Mouse (Mus musculus) CH12.LX (cell line): ENCODE data around the gene Fgf16. TPM values are rescaled to one million over a fixed set of nuclear protein-coding genes. Genes with fewer than 3 reads are reported as not detected.

Source experiments
- DNase-seq: peaks from one replicate; pipeline ENCODE4 v3.0.0-alpha.2; 2013; ENCODE audit errors: extremely low read depth
- H3K27ac ChIP-seq: 2 replicates; pipeline ENCODE4 v1.5.1; 2012; ENCODE audit warnings: low read depth, mild to moderate bottlenecking, control low read depth, moderate library complexity; ENCODE audit not compliant: insufficient read depth
- H3K27me3 ChIP-seq: replicated peaks from 2 replicates; pipeline ENCODE3; 2012; ENCODE audit warnings: inconsistent platforms
- H3K36me3 ChIP-seq, 2 experiments: replicated peaks in 1 of 2; 2 replicates each; pipeline versions ENCODE3 to v1.6.1; 2012; ENCODE audit warnings: inconsistent platforms in 1 of 2, low read length in 1 of 2, mild to moderate bottlenecking in 1 of 2, mixed read lengths in 1 of 2, moderate library complexity in 1 of 2; ENCODE audit not compliant: control insufficient read depth in 1 of 2, insufficient read depth in 1 of 2
- H3K4me1 ChIP-seq, 2 experiments: 2 replicates each; pipeline ENCODE4 v1.6.1; 2012; ENCODE audit warnings: inconsistent platforms in 1 of 2, moderate library complexity in 1 of 2; ENCODE audit not compliant: insufficient read depth in 2 of 2, control insufficient read depth in 1 of 2
- H3K4me2 ChIP-seq: 2 replicates; pipeline ENCODE4 v1.6.1; 2012; ENCODE audit warnings: low read depth, mild to moderate bottlenecking, control low read depth; ENCODE audit not compliant: poor library complexity, insufficient read depth, severe bottlenecking
- H3K4me3 ChIP-seq, 3 experiments: fragments of 150-350 bp in 1 of 3; sonication (generic) in 1 of 3; replicated peaks in 1 of 3; 2 replicates each; pipeline versions ENCODE3 to v1.5.1; 2011 to 2012; ENCODE audit warnings: low read depth in 2 of 3, low read length in 2 of 3, mild to moderate bottlenecking in 2 of 3, moderate library complexity in 2 of 3, control low read depth in 1 of 3, improper control_type of control experiment in 1 of 3, inconsistent platforms in 1 of 3, mixed read lengths in 1 of 3; ENCODE audit not compliant: poor library complexity in 1 of 3
- H3K79me2 ChIP-seq: replicated peaks from 2 replicates; pipeline ENCODE4 v1.6.1; 2012; ENCODE audit warnings: mild to moderate bottlenecking, moderate library complexity; ENCODE audit not compliant: control insufficient read depth, poor library complexity, insufficient read depth, severe bottlenecking; ENCODE audit errors: extremely low read depth
- H3K9ac ChIP-seq: 2 replicates; pipeline ENCODE4 v1.6.1; 2012; ENCODE audit warnings: low read depth, mild to moderate bottlenecking, control low read depth, moderate library complexity; ENCODE audit not compliant: insufficient read depth
- H3K9me3 ChIP-seq: replicated peaks from 2 replicates; pipeline ENCODE3; 2012; ENCODE audit warnings: low read length, inconsistent platforms, mixed read lengths
- CHD1 ChIP-seq: IDR thresholded peaks from 2 replicates; pipeline ENCODE4 v1.6.1; 2012; ENCODE audit warnings: low read depth, low read length, improper control_type of control experiment, inconsistent platforms
- CHD2 ChIP-seq: IDR thresholded peaks from 2 replicates; pipeline ENCODE4 v1.6.1; 2011; ENCODE audit warnings: low read length, improper control_type of control experiment
- EP300 ChIP-seq: IDR thresholded peaks from 2 replicates; pipeline ENCODE4 v1.6.1; 2011; ENCODE audit warnings: low read length, improper control_type of control experiment
- GABPA ChIP-seq: IDR thresholded peaks from 2 replicates; pipeline ENCODE4 v1.6.1; 2012; ENCODE audit warnings: low read depth, low read length, improper control_type of control experiment, inconsistent platforms; ENCODE audit not compliant: insufficient replicate concordance
- HCFC1 ChIP-seq: IDR thresholded peaks from 2 replicates; pipeline ENCODE4 v1.6.1; 2012; ENCODE audit warnings: low read depth, mild to moderate bottlenecking, inconsistent platforms, low read length, improper control_type of control experiment
- IRF4 ChIP-seq: IDR thresholded peaks from 2 replicates; pipeline ENCODE4 v1.6.1; 2014; ENCODE audit warnings: low read depth, mild to moderate bottlenecking, inconsistent platforms, low read length, improper control_type of control experiment
- JUND ChIP-seq: conservative IDR thresholded peaks from 2 replicates; pipeline ENCODE4 v1.6.1; 2011; ENCODE audit warnings: low read depth, low read length, improper control_type of control experiment
- KAT2A ChIP-seq: IDR thresholded peaks from 2 replicates; pipeline ENCODE4 v1.6.1; 2012; ENCODE audit warnings: low read length, improper control_type of control experiment, inconsistent platforms; ENCODE audit not compliant: insufficient replicate concordance
- MAFK ChIP-seq: IDR thresholded peaks from 2 replicates; pipeline ENCODE4 v1.6.1; 2011; ENCODE audit warnings: low read length, improper control_type of control experiment; ENCODE audit not compliant: insufficient replicate concordance
- MAX ChIP-seq: IDR thresholded peaks from 2 replicates; pipeline ENCODE4 v1.6.1; 2011; ENCODE audit warnings: low read length, improper control_type of control experiment
- NELFE ChIP-seq: IDR thresholded peaks from 2 replicates; pipeline ENCODE4 v1.6.1; 2011; ENCODE audit warnings: low read depth, low read length, improper control_type of control experiment
- POLR2AphosphoS2 ChIP-seq: IDR thresholded peaks from 2 replicates; pipeline ENCODE4 v1.6.1; 2011; ENCODE audit warnings: low read depth, low read length, improper control_type of control experiment
- RCOR1 ChIP-seq: conservative IDR thresholded peaks from 2 replicates; pipeline ENCODE4 v1.6.1; 2012; ENCODE audit warnings: low read depth, mild to moderate bottlenecking, inconsistent platforms, low read length, improper control_type of control experiment
- SMC3 ChIP-seq: IDR thresholded peaks from 2 replicates; pipeline ENCODE4 v1.6.1; 2011; ENCODE audit warnings: low read depth, low read length, improper control_type of control experiment
- TBP ChIP-seq: conservative IDR thresholded peaks from 2 replicates; pipeline ENCODE4 v1.6.1; 2011; ENCODE audit warnings: low read depth, low read length, improper control_type of control experiment
- TCF12 ChIP-seq: IDR thresholded peaks from 2 replicates; pipeline ENCODE4 v1.6.1; 2014; ENCODE audit warnings: low read depth, mild to moderate bottlenecking, inconsistent platforms, low read length, improper control_type of control experiment
- UBTF ChIP-seq: IDR thresholded peaks from 2 replicates; pipeline ENCODE4 v1.6.1; 2012; ENCODE audit warnings: low read depth, mild to moderate bottlenecking, inconsistent platforms, low read length, improper control_type of control experiment, moderate library complexity
- USF2 ChIP-seq: conservative IDR thresholded peaks from 2 replicates; pipeline ENCODE4 v1.6.1; 2011; ENCODE audit warnings: low read depth, low read length, improper control_type of control experiment
- ZC3H11A ChIP-seq: IDR thresholded peaks from 2 replicates; pipeline ENCODE4 v1.6.1; 2012; ENCODE audit warnings: low read depth, mild to moderate bottlenecking, inconsistent platforms, low read length, improper control_type of control experiment
- ZKSCAN1 ChIP-seq: IDR thresholded peaks from 2 replicates; pipeline ENCODE4 v1.6.1; 2012; ENCODE audit warnings: low read depth, inconsistent platforms, low read length, improper control_type of control experiment, borderline replicate concordance
- ZMIZ1 ChIP-seq: IDR thresholded peaks from 2 replicates; pipeline ENCODE4 v1.6.1; 2012; ENCODE audit warnings: low read depth, mild to moderate bottlenecking, inconsistent platforms, low read length, improper control_type of control experiment
- ZNF384 ChIP-seq: IDR thresholded peaks from 2 replicates; pipeline ENCODE4 v1.6.1; 2012; ENCODE audit warnings: low read depth, low read length, improper control_type of control experiment, inconsistent platforms
- dilution Hi-C: fragments of 300-500 bp; cut with MboI; formaldehyde crosslinking; loops from 2 replicates; pipeline ENCODE4 v1.14.3; 2020; ENCODE audit warnings: low sequenced_read_pairs; ENCODE audit not compliant: extremely low pct_unique_long_range_greater_than_20kb, extremely low pct_ligation_motif_present
- in situ Hi-C: fragments of 300-500 bp; cut with MboI; formaldehyde crosslinking; loops from 3 replicates; pipeline ENCODE4 v1.14.3; 2019; ENCODE audit warnings: low sequenced_read_pairs, low pct_ligation_motif_present, low pct_unique_long_range_greater_than_20kb, mixed read lengths
- polyA plus RNA-seq: library from polyadenylated mRNA; unstranded; fragments of >175 nt; gene quantifications from 2 replicates; pipeline ENCODE4 v1.2.1, GENCODE M21; 2012; ENCODE audit warnings: low read depth; ENCODE audit not compliant: insufficient read length
- total RNA-seq, 2 experiments: library from RNA; depleted of rRNA; stranded (reverse); fragments of 300-350 nt in 1 of 2; fragments of >200 nt in 1 of 2; gene quantifications; 2 replicates each; pipeline ENCODE4 v1.2.3; 2012 to 2014

The Fgf16 gene
- not detected in 2 replicates for total RNA-seq (2012; rRNA removed)
- total RNA-seq (2014; rRNA removed): not detected in 2 replicates
- polyA plus RNA-seq: not detected in 2 replicates

DNA sequence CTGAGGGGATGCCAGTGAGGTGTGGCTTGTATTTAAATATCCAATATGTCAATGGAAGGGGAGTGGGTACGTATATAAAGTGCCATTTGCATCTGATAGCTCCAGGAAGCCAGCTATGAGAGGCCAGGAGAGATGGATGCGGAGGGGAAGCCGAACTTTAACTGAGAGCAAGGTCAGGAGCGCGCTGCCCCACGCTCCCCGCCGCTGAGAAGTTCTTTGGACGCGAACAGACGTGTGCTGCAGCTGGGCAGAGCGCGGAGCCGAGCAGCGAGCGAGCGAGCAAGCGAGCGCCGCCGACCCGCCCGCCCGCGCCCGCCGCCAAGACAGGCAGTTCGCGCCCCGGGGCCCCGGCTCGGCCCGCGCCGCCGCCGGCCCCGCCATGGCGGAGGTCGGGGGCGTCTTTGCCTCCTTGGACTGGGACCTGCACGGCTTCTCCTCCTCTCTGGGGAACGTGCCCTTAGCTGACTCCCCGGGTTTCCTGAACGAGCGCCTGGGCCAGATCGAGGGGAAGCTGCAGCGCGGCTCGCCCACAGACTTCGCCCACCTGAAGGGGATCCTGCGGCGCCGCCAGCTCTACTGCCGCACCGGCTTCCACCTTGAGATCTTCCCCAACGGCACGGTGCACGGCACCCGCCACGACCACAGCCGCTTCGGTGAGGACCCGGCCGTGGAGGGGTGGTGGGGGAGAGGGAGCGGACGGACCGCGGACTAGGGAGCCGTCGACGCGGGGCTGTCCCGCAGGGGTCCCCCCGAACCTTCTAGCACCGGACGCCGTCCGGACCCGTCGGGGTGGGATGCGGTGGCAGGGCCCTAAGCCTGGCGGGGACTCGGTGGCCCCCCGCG is at the start of gene Fgf16:
Gene Fgf16 (plus strand): TSS at position 118 of the 843 bp plus-strand sequence.
- no peak for DNase-seq
- peaks cover 3% of the 10 kb centered on the region for H3K9me3 ChIP-seq
- H3K27ac ChIP-seq: no peak within 1 kb of the TSS
- no peak within 1 kb of the TSS for H3K4me3 ChIP-seq
- H3K4me2 ChIP-seq: no peak within 1 kb of the TSS
- in situ Hi-C loops (no loop called here), dilution Hi-C loops (no loop called here)
- H3K36me3 ChIP-seq: no peaks in the 10 kb centered on the region
- no peaks in the 10 kb centered on the region for H3K27me3 ChIP-seq
- no peak within 1 kb of the TSS for H3K9ac ChIP-seq
- H3K79me2 ChIP-seq: no peaks in the 10 kb centered on the region
- TF ChIP-seq MAFK (no peak), ZNF384 (no peak), KAT2A (no peak), JUND (no peak), GABPA (no peak), TBP (no peak), UBTF (no peak), IRF4 (no peak), CHD2 (no peak)
- peaks cover 0 to 8% of the 10 kb centered on the region in 2 experiments; a peak in 1 of 4 replicates for H3K4me1 ChIP-seq

DNA sequence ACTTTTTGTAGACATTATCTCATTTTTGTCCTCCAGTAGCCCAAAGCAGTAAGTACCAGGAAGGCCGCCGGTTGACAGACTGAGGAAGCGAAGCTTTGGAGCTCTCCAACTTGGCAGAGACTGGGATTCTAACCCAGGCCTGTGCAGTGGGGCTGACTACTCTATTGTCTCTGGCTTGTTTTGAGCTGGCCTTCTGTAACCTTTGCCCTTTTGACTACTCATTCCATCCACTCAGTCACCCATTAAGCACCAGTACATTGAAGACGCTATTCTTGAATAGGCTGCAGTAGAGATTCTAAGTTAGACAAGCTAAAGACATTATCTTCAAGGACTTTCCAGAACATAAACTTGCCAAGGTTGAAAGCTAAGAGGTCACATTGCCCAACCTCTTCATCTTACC is 49.3 kb upstream of the Fgf16 start:
- H3K9ac ChIP-seq: no peak overlapping the region
- TF ChIP-seq TBP: no peak
- TF ChIP-seq ZC3H11A: no peak
- TF ChIP-seq CHD1: no peak
- TF ChIP-seq KAT2A: no peak
- no peak for TF ChIP-seq MAX
- TF ChIP-seq RCOR1: no peak
- TF ChIP-seq ZMIZ1: no peak
- TF ChIP-seq TCF12: no peak
- TF ChIP-seq SMC3: no peak
- TF ChIP-seq POLR2AphosphoS2: no peak
- no peak for TF ChIP-seq NELFE
- no peak for TF ChIP-seq HCFC1
- TF ChIP-seq ZKSCAN1: no peak
- no peak for TF ChIP-seq CHD2
- no peak for TF ChIP-seq USF2
- no peak for TF ChIP-seq EP300
- H3K27me3 ChIP-seq: no peaks in the 10 kb centered on the region
- H3K79me2 ChIP-seq: no peaks in the 10 kb centered on the region
- DNase-seq: no peak
- no peaks in the 10 kb centered on the region for H3K36me3 ChIP-seq
- H3K9me3 ChIP-seq: no peaks in the 10 kb centered on the region
- peaks cover 2 to 9% of the 10 kb centered on the region in 2 experiments; a peak in 2 of 4 replicates for H3K4me1 ChIP-seq
- dilution Hi-C loops: no loop called here
- no peak overlapping the region for H3K27ac ChIP-seq
- no peak overlapping the region for H3K4me2 ChIP-seq
- in situ Hi-C loops: no loop called here
- no peak overlapping the region for H3K4me3 ChIP-seq
